Mouse (Mus musculus) c-Kit-positive CD71-positive TER-119-positive erythroid progenitor cells, embryonic 14.5 days (primary cell): ENCODE results near the gene Zswim5.
"Not testable (repeated sequence)": the region's sequence is repeated elsewhere in the genome, so short reads cannot be mapped to it uniquely, and the experiment has no call there.

Experiments used
- DNase-seq: peaks from one replicate; pipeline ENCODE4 v3.0.0-alpha.2; 2013; ENCODE audit warnings: low spot score

Gene Zswim5

GRCm38 (mm10) chr4:116876995-116877728 is at the start of gene Zswim5:
Gene Zswim5, plus strand, starts transcription at chr4:116877376.
- DNase-seq: peak; percentile 3

GRCm38 (mm10) chr4:116827819-116828218 is 49.4 kb upstream of the Zswim5 start:
- DNase-seq: peak; percentile 73

- no peak for DNase-seq
Observed at GRCm38 (mm10) chr4:116829364-116830069, 47.7 kb upstream of the Zswim5 start.

GRCm38 (mm10) chr4:116830070-116830368 is 47.2 kb upstream of the Zswim5 start:
- no peak for DNase-seq

- no peak for DNase-seq
Observed at GRCm38 (mm10) chr4:116838999-116839398, 38.2 kb upstream of the Zswim5 start.

- DNase-seq: not testable (repeated sequence)
Observed at GRCm38 (mm10) chr4:116840096-116840495, 37.1 kb upstream of the Zswim5 start.

- no peak for DNase-seq
Observed at GRCm38 (mm10) chr4:116840841-116841240, 36.3 kb upstream of the Zswim5 start.

GRCm38 (mm10) chr4:116844324-116844723 is 32.9 kb upstream of the Zswim5 start:
- DNase-seq: no peak

GRCm38 (mm10) chr4:116849901-116850300 is 27.3 kb upstream of the Zswim5 start:
- no peak for DNase-seq

- DNase-seq: no peak
Observed at GRCm38 (mm10) chr4:116854286-116854685, 22.9 kb upstream of the Zswim5 start.

GRCm38 (mm10) chr4:116857203-116857602 is 20.0 kb upstream of the Zswim5 start:
- DNase-seq: no peak

GRCm38 (mm10) chr4:116859711-116860110 is 17.5 kb upstream of the Zswim5 start:
- DNase-seq: no peak

- DNase-seq: no peak
Observed at GRCm38 (mm10) chr4:116862023-116862422, 15.2 kb upstream of the Zswim5 start.

- DNase-seq: no peak
Observed at GRCm38 (mm10) chr4:116869898-116870297, 7.3 kb upstream of the Zswim5 start.

GRCm38 (mm10) chr4:116874595-116874994 is 2.6 kb upstream of the Zswim5 start:
- no peak for DNase-seq

GRCm38 (mm10) chr4:116876630-116876994 is 564 bp upstream of the Zswim5 start:
- no peak for DNase-seq

GRCm38 (mm10) chr4:116877729-116878321 is 649 bp downstream of the Zswim5 start:
- no peak for DNase-seq

- no peak for DNase-seq
Observed at GRCm38 (mm10) chr4:116878491-116878890, 1.3 kb downstream of the Zswim5 start.

- no peak for DNase-seq
Observed at GRCm38 (mm10) chr4:116882679-116883078, 5.5 kb downstream of the Zswim5 start.

GRCm38 (mm10) chr4:116894200-116895080 is 17.3 kb downstream of the Zswim5 start:
- no peak for DNase-seq

GRCm38 (mm10) chr4:116910489-116911181 is 33.5 kb downstream of the Zswim5 start:
- DNase-seq: no peak

- no peak for DNase-seq
Observed at GRCm38 (mm10) chr4:116911202-116911601, 34.0 kb downstream of the Zswim5 start.
